Mouse (Mus musculus) stomach, postnatal 0 days (tissue): Measurements from ENCODE around the gene Acly. TPM values are rescaled to one million over a fixed set of nuclear protein-coding genes. Genes with fewer than 3 reads are reported as not detected.

Experiments
- ATAC-seq: fragments of 200-750 bp; cut with Nextera tagmentation; 2 replicates; pipeline ENCODE4 v1.8.0; 2017; ENCODE audit not compliant: low FRiP score, low TSS enrichment
- DNase-seq: peaks from one replicate; pipeline ENCODE4 v3.0.0-alpha.2; 2016; ENCODE audit warnings: low spot score
- H3K27ac ChIP-seq: fragments of 300-500 bp; sonication (generic); replicated peaks from 2 replicates; pipeline ENCODE4 v1.5.1; 2014; ENCODE audit warnings: mild to moderate bottlenecking, control low read depth
- H3K27me3 ChIP-seq: fragments of 300-500 bp; sonication (generic); 2 replicates; pipeline ENCODE4 v1.6.1; 2014; ENCODE audit warnings: low read length; ENCODE audit not compliant: control insufficient read depth, insufficient read depth
- H3K36me3 ChIP-seq: fragments of 300-500 bp; sonication (generic); 2 replicates; pipeline ENCODE4 v1.6.1; 2014; ENCODE audit warnings: low read length, mixed read lengths; ENCODE audit not compliant: control insufficient read depth, insufficient read depth
- H3K4me1 ChIP-seq: fragments of 300-500 bp; sonication (generic); replicated peaks from 2 replicates; pipeline ENCODE4 v1.6.1; 2014; ENCODE audit warnings: antibody characterized with exemption; ENCODE audit not compliant: control insufficient read depth, insufficient read depth
- H3K4me2 ChIP-seq: fragments of 300-500 bp; sonication (generic); replicated peaks from 2 replicates; pipeline ENCODE4 v1.6.1; 2014; ENCODE audit warnings: low read depth, mild to moderate bottlenecking, control low read depth, moderate library complexity
- H3K4me3 ChIP-seq: fragments of 300-500 bp; sonication (generic); 2 replicates; pipeline ENCODE4 v1.5.1; 2014; ENCODE audit warnings: low read depth, low read length, control low read depth
- H3K9ac ChIP-seq: fragments of 300-500 bp; sonication (generic); 2 replicates; pipeline ENCODE4 v1.6.1; 2014; ENCODE audit warnings: mild to moderate bottlenecking, low read length, control low read depth, mixed read lengths
- H3K9me3 ChIP-seq: fragments of 300-500 bp; sonication (generic); 2 replicates; pipeline ENCODE4 v1.6.1; 2016; ENCODE audit warnings: low read length; ENCODE audit not compliant: control insufficient read depth
- CTCF ChIP-seq: IDR thresholded peaks from 2 replicates; pipeline ENCODE4 v1.5.1; 2016; ENCODE audit warnings: antibody characterized with exemption, low read depth, mild to moderate bottlenecking, moderate library complexity
- EP300 ChIP-seq: optimal IDR thresholded peaks from 2 replicates; pipeline ENCODE3; 2016; ENCODE audit warnings: antibody characterized with exemption
- WGBS: fragments of 180-500 bp; shearing (Covaris S2); extraction: QIAGEN DNeasy Blood & Tissue Kit; methylation state at CpG from one replicate; pipeline ENCODE4 v1.1.7; 2014; 5-methylcytosine and 5-hydroxymethylcytosine counted together
- polyA plus RNA-seq: library from polyadenylated mRNA; unstranded; fragments of >200 nt; fragmentation: Nextera tagmentation; extraction: Ambion mirVana; gene quantifications from 2 replicates; pipeline ENCODE4 v1.2.1, GENCODE M21; 2015

Gene Acly
- polyA plus RNA-seq, 1 experiment from 2014 or later, result 70.6 TPM

DNA sequence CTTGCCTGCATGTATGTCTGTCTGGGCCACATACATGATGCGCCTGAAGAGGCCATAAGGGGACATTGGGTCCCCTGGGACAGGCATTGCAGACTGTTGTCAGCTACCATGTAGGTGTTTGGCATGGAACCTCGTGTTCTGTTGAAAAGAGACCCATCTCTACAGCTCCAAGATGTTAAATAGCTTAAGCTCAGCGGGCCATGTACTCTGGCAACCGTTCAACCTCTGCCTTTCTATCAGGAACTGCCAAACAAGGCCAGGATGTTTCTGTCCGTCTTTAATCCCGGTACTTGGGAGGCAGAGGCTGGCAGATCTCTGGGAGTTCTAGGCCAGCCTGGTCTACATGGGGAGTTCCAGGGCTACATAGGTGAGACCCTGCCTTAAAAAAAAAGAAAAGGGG is 85.2 kb downstream of the Acly start:
- H3K27me3 ChIP-seq, result no peaks in the 10 kb centered on the region
- H3K36me3 ChIP-seq, result no peaks in the 10 kb centered on the region; the same call in 1 of the 2 replicates
- no peak for ATAC-seq
- H3K4me3 ChIP-seq, result no peak overlapping the region
- DNase-seq, result no peak
- no peaks in the 10 kb centered on the region for H3K9me3 ChIP-seq
- no peak overlapping the region for H3K27ac ChIP-seq
- no peak overlapping the region for H3K4me2 ChIP-seq
- 82% methylated on average over 6 of the region's 6 CpGs for WGBS
- H3K4me1 ChIP-seq, result peaks cover 4% of the 10 kb centered on the region; the same call in 1 of the 2 replicates
- no peak overlapping the region for H3K9ac ChIP-seq
- TF ChIP-seq EP300 (no peak), CTCF (no peak)

DNA sequence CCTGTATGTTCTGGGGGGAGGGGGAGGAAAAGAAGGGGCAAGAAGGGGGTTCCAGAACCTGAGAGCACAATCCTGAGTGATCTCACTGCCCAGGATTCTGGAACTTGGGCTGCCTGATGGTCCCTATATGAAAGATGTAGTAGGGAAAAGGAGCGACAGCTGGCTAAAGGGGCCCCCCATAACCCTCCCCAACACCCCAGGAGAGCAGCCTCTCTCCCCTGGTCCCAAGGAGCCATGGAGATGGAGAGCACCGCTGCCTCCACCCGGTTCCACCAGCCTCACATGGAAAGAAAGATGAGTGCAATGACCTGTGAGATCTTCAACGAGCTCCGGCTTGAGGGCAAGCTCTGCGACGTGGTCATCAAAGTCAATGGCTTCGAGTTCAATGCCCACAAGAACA is 86.0 kb downstream of the Acly start, which contains the start of the genes Nt5c3b and Klhl10:
TSS of gene Nt5c3b (minus strand) at position 12 of the 400 bp plus-strand sequence.
TSS of gene Klhl10 (plus strand) at position 121 of the 400 bp plus-strand sequence.
- Histone ChIP-seq H3K9me3 (no peaks in the 10 kb centered on the region), H3K4me1 (peaks cover 4% of the 10 kb centered on the region; the same call in 1 of the 2 replicates), H3K27ac (peak within 1 kb of the TSS; percentile 58; the same call in 1 of the 2 replicates), H3K9ac (peak within 1 kb of the TSS; percentile 90), H3K36me3 (no peaks in the 10 kb centered on the region; the same call in 1 of the 2 replicates), H3K27me3 (no peaks in the 10 kb centered on the region), H3K4me2 (peak within 1 kb of the TSS; percentile 95), H3K4me3 (peak within 1 kb of the TSS; percentile 74)
- 82% methylated on average over 8 of the region's 8 CpGs for WGBS
- ATAC-seq (no peak), DNase-seq (no peak)
- TF ChIP-seq CTCF (no peak), EP300 (no peak)

DNA sequence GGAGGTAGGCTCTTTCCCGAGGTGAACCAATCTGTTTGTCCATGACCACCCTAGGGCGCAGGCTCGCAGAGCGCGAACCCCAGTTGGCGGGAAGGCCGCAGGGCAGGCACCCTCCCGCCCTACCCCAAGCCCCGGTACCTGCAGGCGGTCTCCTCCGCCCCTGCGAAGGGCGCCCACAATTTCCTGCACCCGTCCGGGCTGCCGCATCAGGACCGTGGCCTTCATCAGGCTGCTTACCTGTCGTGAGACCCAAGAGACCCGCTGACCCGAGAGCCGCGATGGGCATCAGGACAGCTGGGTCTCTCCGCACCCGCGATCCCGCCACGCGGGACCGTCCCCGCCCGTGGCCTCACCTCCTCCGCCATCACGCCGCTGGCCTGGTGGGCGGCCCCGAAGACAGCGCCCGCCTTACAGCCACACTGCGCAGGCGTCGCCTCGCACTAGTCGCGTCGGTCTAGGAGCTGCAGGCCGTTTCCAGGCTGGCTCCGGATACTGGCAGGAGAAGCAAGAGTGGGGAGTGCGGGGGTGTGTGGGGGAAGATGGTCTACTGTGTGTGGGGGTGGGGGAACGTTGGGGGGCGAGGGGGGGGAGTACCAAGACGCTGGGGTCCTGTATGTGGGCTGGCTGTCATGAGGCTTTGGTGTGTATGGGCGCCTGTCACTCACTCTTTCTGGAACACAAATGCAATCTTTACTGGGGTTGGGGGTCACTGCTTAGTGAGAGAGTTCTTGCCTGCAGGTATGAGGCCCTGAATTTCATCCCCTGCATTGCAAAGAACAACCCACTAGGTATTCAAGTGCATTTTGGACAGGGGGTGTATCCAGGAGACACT is 86.9 kb downstream of the Acly start:
- H3K4me1 ChIP-seq, result peaks cover 4% of the 10 kb centered on the region; the same call in 1 of the 2 replicates
- H3K4me3 ChIP-seq, result peak overlapping the region; percentile 74
- peak overlapping the region; percentile 90 for H3K9ac ChIP-seq
- WGBS, result 1% methylated on average over 50 of the region's 52 CpGs
- DNase-seq, result peak; percentile 88
- TF ChIP-seq CTCF, result peak; percentile 16; the same call in 1 of the 2 replicates
- TF ChIP-seq EP300, result no peak
- H3K36me3 ChIP-seq, result peaks cover under 1% of the 10 kb centered on the region
- peak overlapping the region; percentile 95 for H3K4me2 ChIP-seq
- H3K27me3 ChIP-seq, result no peaks in the 10 kb centered on the region
- no peaks in the 10 kb centered on the region for H3K9me3 ChIP-seq
- peak overlapping the region; percentile 58; the same call in 1 of the 2 replicates for H3K27ac ChIP-seq
- peak; percentile 95 for ATAC-seq

DNA sequence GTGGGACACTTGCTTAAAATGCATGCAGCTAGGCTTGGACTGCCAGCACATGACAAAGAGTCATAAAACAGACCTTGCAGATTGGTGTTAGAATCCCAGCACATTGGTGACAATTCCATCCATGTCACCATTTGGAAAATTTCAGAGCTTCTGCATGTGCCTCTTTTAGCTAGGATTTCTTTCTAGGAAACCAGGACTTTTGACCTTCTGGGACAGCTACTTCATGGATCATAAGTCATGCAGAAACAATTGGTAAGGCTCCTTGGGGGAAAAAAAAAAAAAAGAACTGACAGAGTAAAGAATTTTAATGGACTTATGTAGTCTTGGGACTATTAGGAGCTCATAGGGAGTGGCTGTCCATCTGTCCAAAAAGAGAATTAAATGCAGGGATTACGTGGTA is 89.9 kb downstream of the Acly start:
- Histone ChIP-seq H3K9me3 (no peaks in the 10 kb centered on the region), H3K36me3 (peaks cover 11% of the 10 kb centered on the region), H3K9ac (no peak overlapping the region), H3K4me3 (no peak overlapping the region), H3K4me1 (peaks cover 4% of the 10 kb centered on the region; the same call in 1 of the 2 replicates), H3K27ac (no peak overlapping the region), H3K27me3 (no peaks in the 10 kb centered on the region), H3K4me2 (no peak overlapping the region)
- 75% methylated on average over 1 of the region's 1 CpGs for WGBS
- TF ChIP-seq CTCF, result no peak
- TF ChIP-seq EP300, result no peak
- DNase-seq (no peak), ATAC-seq (no peak)

DNA sequence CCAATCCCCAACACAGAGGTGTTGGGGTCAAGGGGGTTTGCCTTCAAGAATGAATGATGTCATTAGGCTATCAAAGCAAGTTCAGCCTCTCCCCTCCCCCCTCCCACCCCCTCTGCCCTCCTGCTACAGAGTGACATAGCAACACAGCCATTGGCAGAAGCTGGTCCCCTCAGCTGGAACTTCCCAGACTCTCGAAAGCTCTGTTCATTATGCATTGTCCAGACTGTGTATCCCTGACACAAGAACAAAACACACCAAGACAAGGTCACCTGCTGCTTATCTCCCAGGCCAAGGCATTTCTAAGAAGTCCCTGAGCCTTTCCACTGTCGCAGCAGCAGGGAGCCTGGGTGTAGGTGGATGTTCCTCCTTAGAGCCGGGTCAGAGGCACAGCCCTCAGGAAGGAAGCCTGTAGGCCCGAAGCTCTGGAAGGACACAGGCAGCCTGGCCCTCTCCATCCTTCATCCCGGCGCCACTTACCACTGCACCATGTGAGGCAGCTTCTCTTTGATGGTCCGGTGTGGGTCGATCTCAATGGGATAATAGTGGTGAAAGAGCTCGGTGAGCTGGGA is 92.0 kb downstream of the Acly start:
- TF ChIP-seq EP300 (no peak), CTCF (no peak)

More for the DNA sequence above, 92.0 kb downstream of the Acly start:
- Histone ChIP-seq H3K4me1 (peaks cover 4% of the 10 kb centered on the region; the same call in 1 of the 2 replicates), H3K36me3 (peaks cover 11% of the 10 kb centered on the region), H3K9ac (no peak overlapping the region), H3K27ac (no peak overlapping the region), H3K9me3 (no peaks in the 10 kb centered on the region), H3K27me3 (no peaks in the 10 kb centered on the region), H3K4me3 (no peak overlapping the region), H3K4me2 (no peak overlapping the region)
- DNase-seq (no peak), ATAC-seq (no peak)
- WGBS, result 82% methylated on average over 9 of the region's 9 CpGs
